Mouse (Mus musculus) forelimb bud, embryonic 11.5 days (tissue): ENCODE measurements around the gene Gapt.

ENCODE experiments used
- DNase-seq: peaks from one replicate; pipeline ENCODE4 v3.0.0-alpha.2; 2012; ENCODE audit warnings: low read depth, low spot score

The Gapt gene

GRCm38 (mm10) chr13:110346707-110347106, 10.3 kb downstream of the Gapt start:
- DNase-seq = peak; percentile 65

DNA sequence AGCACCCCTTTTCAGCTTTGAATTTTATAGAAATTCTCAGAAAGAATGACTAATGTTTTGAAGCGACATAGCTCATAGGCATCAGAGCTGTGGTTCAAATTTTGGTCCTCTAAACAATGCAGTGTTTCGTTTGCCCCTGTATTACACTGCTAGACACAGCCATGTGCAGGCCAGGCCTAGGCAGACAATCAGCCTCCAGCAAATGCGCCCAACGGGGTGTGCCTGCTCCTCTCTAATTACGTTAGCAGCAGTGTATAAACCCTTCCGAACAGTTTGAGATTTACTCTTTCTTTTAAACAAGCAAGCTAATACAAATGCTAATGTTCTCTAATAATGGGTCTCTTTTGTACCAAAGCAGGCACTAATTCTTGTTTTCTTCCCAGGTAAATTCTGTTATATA, 14.4 kb downstream of the Gapt start:
- DNase-seq = no peak

- no peak for DNase-seq
Observed at GRCm38 (mm10) chr13:110332958-110333597, 23.9 kb downstream of the Gapt start.

GRCm38 (mm10) chr13:110318746-110319145, 38.3 kb downstream of the Gapt start:
- no peak for DNase-seq

- DNase-seq = no peak
Observed at GRCm38 (mm10) chr13:110307188-110307587, 49.8 kb downstream of the Gapt start.
